Mouse (Mus musculus) left cerebral cortex, adult 9 months (tissue): ENCODE results near the gene Specc1l.
"Not testable (repeated sequence)": the region's sequence is repeated elsewhere in the genome, so short reads cannot be mapped to it uniquely, and the experiment has no call there.

Experiments used
- DNase-seq, 2 experiments: peaks; one replicate each; pipeline ENCODE4 v3.0.0; 2022; ENCODE audit warnings: low spot score in 2 of 2

Specc1l gene

DNA sequence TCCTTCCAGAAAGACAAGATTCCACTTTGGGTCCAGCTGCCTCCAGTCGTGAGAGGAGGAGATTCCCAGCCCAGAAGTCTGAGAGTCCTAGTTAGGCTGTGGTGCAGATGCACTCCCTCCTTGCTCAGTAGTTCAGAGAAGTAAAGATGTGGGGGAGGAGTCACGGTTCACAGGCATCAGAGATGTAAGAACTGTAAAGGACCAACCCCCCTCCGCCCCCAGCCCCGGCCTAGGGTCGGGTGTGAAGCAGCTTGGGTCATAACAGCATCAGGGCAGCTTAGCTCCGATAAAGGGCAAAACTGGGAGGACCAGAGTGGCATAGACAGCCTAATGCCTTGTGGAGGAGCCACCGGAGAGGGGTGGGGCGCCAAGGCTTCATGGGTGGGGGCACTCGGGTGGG lies 104.6 kb downstream of the Specc1l start:
- DNase-seq = no peak

DNA sequence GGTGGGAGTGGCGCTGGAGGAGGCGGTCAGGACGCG lies 104.8 kb downstream of the Specc1l start, which contains the start of gene Adora2a:
Gene Adora2a, plus strand, starts transcription at position 6 of the 36 bp plus-strand sequence.
- DNase-seq = no peak

DNA sequence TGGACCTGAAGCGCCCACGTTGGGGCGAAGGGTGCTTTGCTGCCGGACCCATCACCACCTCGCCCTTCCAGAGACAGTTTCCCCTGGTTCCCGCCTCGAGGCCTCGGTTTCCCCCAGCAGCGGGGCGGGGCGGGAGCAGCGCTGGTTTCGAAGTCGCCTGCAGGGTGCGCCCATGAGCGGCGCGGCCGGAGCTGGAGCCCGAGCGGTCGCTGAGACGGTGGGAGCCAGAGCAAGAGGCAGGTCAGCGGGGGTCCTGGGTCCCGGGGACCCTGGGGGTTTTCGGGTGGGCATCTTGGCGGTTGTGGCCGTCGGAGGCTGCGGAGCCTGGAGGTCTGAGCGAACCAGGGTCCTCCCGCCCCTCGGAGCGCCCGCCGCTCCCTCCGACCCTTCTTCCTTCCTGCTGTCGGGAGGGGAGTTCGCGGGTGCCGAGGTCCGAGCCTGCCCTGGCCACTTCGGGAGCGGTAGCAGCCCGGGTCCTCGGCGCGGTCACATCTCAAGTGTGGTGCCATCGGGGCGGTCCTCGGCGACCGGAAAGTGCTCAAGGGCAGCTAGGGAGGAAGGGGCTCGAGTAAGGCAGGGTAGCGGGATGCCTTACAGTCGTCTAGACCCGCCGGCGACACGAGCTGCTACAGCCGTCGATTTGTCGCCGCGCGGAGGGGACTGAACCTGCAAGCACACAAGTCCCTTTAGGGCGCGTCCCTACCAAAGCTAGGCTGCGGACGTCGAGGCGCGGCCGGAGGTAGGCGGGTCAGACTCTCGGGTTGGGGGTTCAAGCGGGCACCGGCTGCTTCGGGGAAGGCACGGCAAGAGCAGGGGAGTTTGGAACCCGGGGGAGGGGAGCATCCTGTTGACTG lies 105.3 kb downstream of the Specc1l start:
- no peak for DNase-seq

- no peak for DNase-seq
These were observed 106.3 kb downstream of the Specc1l start for GRCm38 (mm10) chr10:75318206-75318605.

DNA sequence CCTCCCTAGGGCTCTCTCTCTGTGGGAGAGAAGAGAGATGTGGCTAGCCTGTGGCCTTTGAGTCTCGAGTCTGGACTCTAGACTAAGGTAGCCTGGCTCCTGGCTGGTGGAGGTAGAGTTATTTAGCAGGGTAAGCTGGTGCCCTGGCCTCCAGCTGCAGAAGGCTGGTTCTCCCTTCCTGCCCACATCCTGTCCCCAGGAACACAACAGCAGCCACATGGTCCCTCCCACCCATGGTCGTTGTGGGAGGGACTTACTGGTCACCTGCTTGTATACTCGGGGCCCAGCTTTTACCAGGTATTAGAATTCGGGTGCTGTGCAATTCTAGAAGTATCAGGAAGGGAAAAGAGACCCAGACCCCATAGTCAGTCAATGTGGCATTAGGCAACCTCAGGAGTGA lies 108.4 kb downstream of the Specc1l start:
- DNase-seq = no peak

DNA sequence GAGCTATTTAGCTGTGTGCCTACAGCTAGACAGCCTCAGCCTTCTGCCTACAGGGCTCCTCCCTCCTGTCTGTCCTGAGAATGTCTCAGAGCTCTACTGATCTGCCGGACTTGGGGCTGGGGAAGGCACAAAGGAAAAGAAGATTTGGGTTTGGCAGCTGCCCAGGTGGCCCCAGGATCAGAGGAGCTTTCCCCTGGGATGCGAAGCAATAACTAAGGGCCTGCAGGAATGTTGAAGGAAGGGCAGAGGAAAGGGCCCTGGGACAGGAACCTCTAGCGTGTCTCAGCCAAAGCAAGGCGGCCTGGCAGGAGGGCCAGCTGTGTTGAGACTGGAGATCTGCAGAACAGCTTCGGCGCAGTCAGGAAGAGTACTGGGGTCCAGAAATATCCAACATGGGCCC lies 111.1 kb downstream of the Specc1l start:
- DNase-seq = no peak

- no peak for DNase-seq
These were observed 112.1 kb downstream of the Specc1l start for GRCm38 (mm10) chr10:75323986-75324385.

DNA sequence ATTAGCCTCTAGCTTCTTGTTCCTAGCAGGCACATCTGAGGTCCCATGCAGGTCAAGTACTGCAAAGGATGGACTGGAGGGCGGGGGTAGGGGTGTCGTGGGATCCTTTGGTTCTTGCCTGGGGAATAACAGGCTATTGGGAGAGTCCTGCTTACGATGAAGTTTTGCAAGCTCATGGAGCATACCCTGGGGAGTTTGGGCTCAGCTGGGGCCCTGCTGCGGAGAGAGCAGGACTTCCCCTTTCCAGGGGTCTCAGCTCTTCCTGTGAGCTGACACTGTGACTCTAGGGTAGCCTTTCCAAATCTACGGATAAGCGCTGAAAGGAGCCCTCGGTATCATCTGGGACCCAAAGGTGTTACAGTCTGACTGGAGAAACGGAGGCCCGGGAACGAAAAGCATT lies 112.5 kb downstream of the Specc1l start:
- DNase-seq = no peak

DNA sequence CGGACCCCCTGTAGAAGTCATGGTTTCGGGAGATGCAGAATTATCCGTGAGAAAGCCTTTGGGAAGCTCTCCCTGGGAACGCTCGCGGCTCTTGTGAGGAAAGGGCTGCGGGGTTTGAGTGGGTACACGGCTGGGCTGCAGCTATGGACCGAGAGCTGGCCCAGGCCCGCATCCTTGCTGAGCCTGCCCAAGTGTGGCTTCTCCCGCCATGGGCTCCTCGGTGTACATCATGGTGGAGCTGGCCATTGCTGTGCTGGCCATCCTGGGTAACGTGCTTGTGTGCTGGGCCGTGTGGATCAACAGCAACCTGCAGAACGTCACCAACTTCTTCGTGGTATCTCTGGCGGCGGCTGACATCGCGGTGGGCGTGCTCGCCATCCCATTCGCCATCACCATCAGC lies 113.9 kb downstream of the Specc1l start:
- DNase-seq = no peak

- DNase-seq = no peak
These were observed 114.7 kb downstream of the Specc1l start for GRCm38 (mm10) chr10:75326553-75326952.

DNA sequence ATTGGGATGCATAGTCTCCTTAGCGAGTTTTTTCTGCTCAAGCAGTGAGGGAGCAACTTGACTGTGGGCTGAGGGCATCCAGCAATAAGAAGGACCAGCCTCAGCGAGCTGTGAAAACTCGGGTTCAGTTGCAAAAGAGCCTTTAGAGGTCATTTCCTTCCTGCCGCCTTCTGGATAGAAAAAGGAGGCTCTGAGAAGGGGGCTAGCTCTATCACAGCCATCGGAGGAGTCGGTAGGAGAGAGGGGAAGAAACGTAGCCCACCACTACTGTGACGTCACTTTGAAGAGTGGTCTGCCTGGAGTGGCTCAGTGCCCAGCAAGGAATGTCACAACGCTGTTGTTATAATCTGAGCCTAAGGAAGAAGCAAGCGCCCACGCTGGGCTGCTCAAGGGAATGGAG lies 115.2 kb downstream of the Specc1l start:
- DNase-seq = no peak

GRCm38 (mm10) chr10:75328201-75328704 lies 116.4 kb downstream of the Specc1l start:
- DNase-seq = no peak

DNA sequence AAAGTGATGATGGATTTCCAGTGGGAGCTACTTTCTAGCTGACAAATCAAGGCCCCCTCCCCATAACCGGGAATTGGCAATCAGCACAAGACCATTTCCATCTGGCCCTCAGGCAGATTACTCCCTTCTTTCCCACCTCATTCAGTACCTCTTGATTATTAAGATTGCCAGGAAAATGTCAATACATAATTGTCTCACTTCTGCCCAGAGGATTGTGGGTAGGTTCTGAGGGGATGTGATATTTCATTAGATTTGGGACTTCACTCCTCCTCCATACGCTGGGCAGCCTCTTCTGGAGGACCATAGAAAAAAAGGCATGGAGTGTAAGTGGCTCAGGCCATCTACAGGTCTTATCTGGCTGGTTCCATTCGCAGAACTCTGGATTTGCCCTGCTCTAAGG lies 120.4 kb downstream of the Specc1l start:
- no peak for DNase-seq

DNA sequence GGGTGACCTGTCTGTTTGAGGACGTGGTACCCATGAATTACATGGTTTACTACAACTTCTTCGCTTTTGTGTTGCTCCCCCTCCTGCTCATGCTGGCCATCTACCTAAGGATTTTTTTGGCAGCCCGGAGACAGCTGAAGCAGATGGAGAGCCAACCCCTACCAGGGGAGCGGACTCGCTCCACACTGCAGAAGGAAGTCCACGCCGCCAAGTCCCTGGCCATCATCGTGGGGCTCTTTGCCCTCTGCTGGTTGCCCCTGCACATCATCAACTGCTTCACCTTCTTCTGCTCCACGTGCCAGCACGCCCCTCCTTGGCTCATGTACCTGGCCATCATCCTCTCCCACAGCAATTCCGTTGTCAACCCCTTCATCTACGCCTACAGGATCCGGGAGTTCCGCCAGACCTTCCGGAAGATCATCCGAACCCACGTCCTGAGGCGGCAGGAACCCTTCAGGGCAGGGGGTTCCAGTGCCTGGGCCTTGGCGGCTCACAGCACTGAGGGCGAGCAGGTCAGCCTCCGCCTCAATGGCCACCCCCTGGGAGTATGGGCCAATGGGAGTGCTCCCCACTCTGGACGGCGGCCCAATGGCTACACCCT lies 121.4 kb downstream of the Specc1l start:
- DNase-seq = no peak

- DNase-seq = no peak
These were observed 122.3 kb downstream of the Specc1l start for GRCm38 (mm10) chr10:75334175-75334574.

DNA sequence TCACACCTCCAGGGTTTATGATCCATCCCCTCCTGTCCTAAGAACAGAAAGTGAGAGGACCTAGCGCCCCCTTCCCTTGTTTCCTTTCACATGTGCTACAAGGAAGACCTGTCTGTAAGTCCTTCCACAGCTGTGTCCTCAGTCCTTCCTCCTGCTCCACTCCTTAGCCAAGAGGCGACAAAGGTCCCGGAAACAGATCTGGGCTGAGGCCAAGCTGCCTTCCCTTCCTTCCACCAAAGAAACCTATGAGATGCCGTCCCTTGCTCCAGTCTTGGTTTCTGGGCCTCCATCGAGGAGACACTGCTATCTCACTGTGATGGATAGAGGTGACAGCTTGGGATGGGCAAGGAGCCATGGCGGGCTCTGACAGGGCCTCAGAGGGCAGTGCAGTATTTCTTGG lies 123.2 kb downstream of the Specc1l start:
- no peak for DNase-seq

- DNase-seq = no peak
These were observed 125.4 kb downstream of the Specc1l start for GRCm38 (mm10) chr10:75337231-75337630.

GRCm38 (mm10) chr10:75338852-75339251 lies 127.0 kb downstream of the Specc1l start:
- no peak for DNase-seq

GRCm38 (mm10) chr10:75339377-75339776 lies 127.5 kb downstream of the Specc1l start:
- DNase-seq = no peak

DNA sequence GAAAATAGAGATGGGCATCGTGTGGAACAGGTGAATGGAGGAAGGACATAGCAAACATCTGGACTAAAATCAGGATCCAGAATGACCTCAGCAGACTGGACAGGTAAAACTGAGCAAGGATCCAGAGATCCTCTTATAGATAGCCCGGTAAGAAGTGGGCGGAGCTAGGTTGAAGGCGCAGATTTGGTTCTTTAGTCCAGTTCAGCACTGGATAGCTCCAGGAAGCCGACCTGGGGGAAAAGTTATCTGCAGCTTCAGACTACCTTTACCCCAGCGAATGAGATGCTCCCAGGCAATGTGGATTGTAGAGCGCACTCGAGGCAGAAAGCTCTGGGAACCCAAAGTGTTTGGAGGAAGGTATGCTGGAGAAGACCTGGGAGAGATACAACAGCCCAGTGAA lies 130.1 kb downstream of the Specc1l start:
- DNase-seq = no peak

- not testable (repeated sequence) for DNase-seq
These were observed 132.7 kb downstream of the Specc1l start for GRCm38 (mm10) chr10:75344563-75344962.

DNA sequence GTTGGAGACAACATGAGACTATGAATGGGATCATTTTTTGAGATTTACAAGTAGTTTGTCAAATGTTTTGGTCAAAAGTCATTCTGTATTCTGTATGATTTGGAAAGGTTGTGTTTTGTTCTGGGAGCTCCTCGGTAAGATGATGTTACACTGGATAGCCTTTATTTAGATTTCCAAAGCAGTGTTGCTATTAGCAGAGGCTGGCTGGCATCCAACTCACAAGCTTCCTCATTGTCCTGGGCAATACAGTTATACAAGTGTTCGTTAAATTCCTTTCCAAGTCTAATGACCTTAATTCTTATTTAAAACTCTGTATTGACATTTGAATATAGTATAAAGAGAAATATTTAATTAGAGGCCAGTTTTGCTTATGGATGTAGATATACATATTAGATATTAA lies 133.4 kb downstream of the Specc1l start:
- DNase-seq = no peak

DNA sequence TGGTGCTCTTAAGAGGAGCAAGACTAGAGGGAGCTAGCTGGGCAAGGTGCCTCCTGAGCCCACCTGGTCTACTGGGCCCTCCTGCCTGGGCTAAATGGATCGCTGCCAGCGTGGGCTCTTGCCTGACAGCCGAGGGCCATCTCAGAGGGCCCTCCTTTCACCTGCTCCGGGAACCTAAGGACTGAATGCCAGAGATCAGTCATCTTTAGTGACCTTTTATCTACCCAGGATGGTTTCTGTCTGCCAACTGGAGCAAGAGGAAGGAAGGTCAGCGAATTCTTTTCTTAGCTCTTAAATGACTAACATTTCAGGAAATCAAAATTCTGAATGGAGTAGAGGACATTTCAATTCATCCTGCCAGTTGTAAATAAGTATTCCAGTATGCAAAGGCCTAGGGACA lies 138.7 kb downstream of the Specc1l start:
- DNase-seq = no peak

GRCm38 (mm10) chr10:75352541-75352940 lies 140.7 kb downstream of the Specc1l start:
- DNase-seq = no peak
